ENCODE assay signal across 8 mouse cellular contexts in genomic region chr3:52088458-52089341, GRCm38 (mm10). TPM values are rescaled to one million over a fixed set of nuclear protein-coding genes. Genes with fewer than 3 reads are reported as not detected.
DNase-seq lines count a peak whose midpoint lies in the region; ATAC-seq lines count a peak whose summit lies in the region.

No protein-coding gene starts in this region.

- peak overlapping the region; percentile 70 for H3K27ac ChIP-seq in embryonic facial prominence, embryonic 11.5 days (replicated peaks; ENCODE audit: low read depth, low read length)

- 24% methylated on average over 19 of the region's 19 CpGs for WGBS in embryonic facial prominence, embryonic 11.5 days

- H3K4me2 ChIP-seq in embryonic facial prominence, embryonic 11.5 days (ENCODE audit: low read depth, low read length): no peak overlapping the region

- H3K27me3 ChIP-seq in embryonic facial prominence, embryonic 11.5 days (ENCODE audit: control insufficient read depth, insufficient read depth, low read length): no peaks in the 10 kb centered on the region

- no peaks in the 10 kb centered on the region for H3K9me3 ChIP-seq in embryonic facial prominence, embryonic 11.5 days (replicated peaks; ENCODE audit: control insufficient read depth, low read length)

- H3K9ac ChIP-seq in embryonic facial prominence, embryonic 11.5 days (replicated peaks; ENCODE audit: low read length): peak overlapping the region; percentile 35; the same call in 1 of the 2 replicates

- DNase-seq in adrenal gland, postnatal 10 days: peak; percentile 98
- peak; percentile 76 for DNase-seq in embryonic facial prominence, embryonic 11.5 days (ENCODE audit: low spot score)
- DNase-seq in heart, adult 18-20 months: peak; percentile 96
- DNase-seq in kidney, adult 11 months: peak; percentile 93
- DNase-seq in left cerebral cortex, postnatal 36 days (ENCODE audit: low spot score in 2 of 2): peak; percentile 66 to 78
- peak; percentile 89 for DNase-seq in right cerebral cortex, postnatal 14 days
- peak; percentile 84 for DNase-seq in urinary bladder, postnatal 10 days (ENCODE audit: low spot score)

- H3K4me3 ChIP-seq in embryonic facial prominence, embryonic 11.5 days (ENCODE audit: low read depth, low read length): no peak overlapping the region

- peak; percentile 85 for ATAC-seq in embryonic facial prominence, embryonic 11.5 days (replicated peaks; ENCODE audit: insufficient number of reproducible peaks, low FRiP score, low TSS enrichment, low read depth)
- peak; percentile 85 for ATAC-seq in megakaryocyte-erythroid progenitor cell, adult 5-6 weeks (replicated peaks; ENCODE audit: low FRiP score, low TSS enrichment, poor library complexity, severe bottlenecking)

- no peaks in the 10 kb centered on the region for H3K36me3 ChIP-seq in embryonic facial prominence, embryonic 11.5 days (replicated peaks; ENCODE audit: control insufficient read depth, insufficient read depth, low read depth, low read length)

- peaks cover 4% of the 10 kb centered on the region for H3K4me1 ChIP-seq in embryonic facial prominence, embryonic 11.5 days (ENCODE audit: control insufficient read depth, insufficient read depth, low read length)

- intact Hi-C loops in left cerebral cortex, postnatal 36 days (cut with DNase I): loop anchor here (5.0 kb wide), 1 partner anchor 41 kb away; no protein-coding TSS in a partner anchor

RNA-seq across cellular contexts. Expression of gene Maml3, which starts 16.2 kb away (rescaled TPM):
- 10 to 100 TPM in 1 of 2 experiments, 1 to 10 TPM in 1; 8.3 to 10.9 TPM for total RNA-seq in adrenal gland, postnatal 10 days (2021)
- polyA plus RNA-seq in embryonic facial prominence, embryonic 11.5 days (2014; fragmentation: Nextera tagmentation; extraction: Ambion mirVana): 4.4 TPM in 2 replicates
- 1 to 10 TPM; 2.3 to 2.9 TPM for total RNA-seq in heart, adult 18-20 months (2021)
- total RNA-seq in left cerebral cortex, postnatal 36 days (2021): 10 to 100 TPM in 1 of 2 experiments, 1 to 10 TPM in 1; 6.2 to 11.9 TPM
- total RNA-seq in megakaryocyte-erythroid progenitor cell, adult 5-6 weeks (2014; fragmentation: Nextera tagmentation): 8.5 and 10.6 TPM in 2 replicates
- total RNA-seq in megakaryocyte-erythroid progenitor cell, adult 5-6 weeks (2017): 4.4 and 7.6 TPM in 2 replicates
